Mouse (Mus musculus) spleen, adult 2 months (tissue): ENCODE measurements around the gene Fam19a2.

Experiments
- CTCF ChIP-seq: fragments of 200-500 bp; IDR thresholded peaks from 2 replicates; pipeline ENCODE4 v1.5.1; 2011; ENCODE audit warnings: mild to moderate bottlenecking, inconsistent platforms; ENCODE audit not compliant: insufficient read depth, insufficient read length, insufficient replicate concordance; ENCODE audit errors: extremely low read depth
- POLR2A ChIP-seq: fragments of 200-500 bp; IDR thresholded peaks from 2 replicates; pipeline ENCODE4 v1.6.1; 2011; ENCODE audit warnings: low read depth, low read length, inconsistent platforms

DNA sequence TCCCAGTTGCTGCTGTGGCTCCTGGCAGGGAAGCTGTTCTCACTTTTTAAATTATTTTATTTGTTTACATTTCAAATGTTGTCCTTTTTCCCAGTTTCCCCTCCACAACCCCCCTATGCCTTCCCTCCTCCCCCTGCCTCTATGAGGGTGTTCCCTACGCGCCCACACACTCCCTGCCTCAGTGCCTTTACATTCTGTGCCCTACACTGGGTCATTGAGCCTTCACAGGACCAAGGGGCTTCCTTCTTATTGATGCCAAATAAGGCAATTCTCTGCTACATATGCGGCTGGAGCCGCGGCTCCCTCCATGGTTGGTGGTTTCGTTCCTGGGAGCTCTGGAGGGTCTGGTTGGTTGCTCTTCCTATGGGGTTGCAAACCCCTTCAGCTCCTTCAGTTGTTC lies 93.2 kb downstream of the Fam19a2 start:
- TF ChIP-seq CTCF, result no peak
- no peak for TF ChIP-seq POLR2A
